Mouse (Mus musculus) limb, embryonic 12.5 days (tissue): Measurements from ENCODE around the gene Arid5b. TPM values are rescaled to one million over a fixed set of nuclear protein-coding genes. Genes with fewer than 3 reads are reported as not detected.

Experiments
- ATAC-seq: fragments of 200-750 bp; cut with Nextera tagmentation; 2 replicates; pipeline ENCODE4 v1.8.0; 2017; ENCODE audit warnings: low read depth, moderate TSS enrichment; ENCODE audit not compliant: insufficient number of reproducible peaks, insufficient read depth, low FRiP score, low TSS enrichment
- H3K27ac ChIP-seq: fragments of 300-500 bp; sonication (generic); 2 replicates; pipeline ENCODE4 v1.5.1; 2016; ENCODE audit warnings: mild to moderate bottlenecking, moderate library complexity
- H3K27me3 ChIP-seq: fragments of 300-500 bp; sonication (generic); 2 replicates; pipeline ENCODE4 v1.6.1; 2016; ENCODE audit warnings: mild to moderate bottlenecking, moderate library complexity
- H3K36me3 ChIP-seq: fragments of 300-500 bp; sonication (generic); 2 replicates; pipeline ENCODE4 v1.6.1; 2016; ENCODE audit warnings: mild to moderate bottlenecking, moderate library complexity
- H3K4me1 ChIP-seq: fragments of 300-500 bp; sonication (generic); replicated peaks from 2 replicates; pipeline ENCODE4 v1.6.1; 2016
- H3K4me2 ChIP-seq: fragments of 300-500 bp; sonication (generic); 2 replicates; pipeline ENCODE4 v1.6.1; 2016; ENCODE audit warnings: mild to moderate bottlenecking, moderate library complexity
- H3K4me3 ChIP-seq: fragments of 300-500 bp; sonication (generic); replicated peaks from 2 replicates; pipeline ENCODE4 v1.5.1; 2016; ENCODE audit warnings: mild to moderate bottlenecking
- H3K9ac ChIP-seq: fragments of 300-500 bp; sonication (generic); replicated peaks from 2 replicates; pipeline ENCODE4 v1.6.1; 2016; ENCODE audit warnings: mild to moderate bottlenecking, moderate library complexity
- H3K9me3 ChIP-seq: fragments of 300-500 bp; sonication (generic); 2 replicates; pipeline ENCODE4 v1.6.1; 2016; ENCODE audit warnings: mild to moderate bottlenecking, moderate library complexity
- WGBS: fragments of 180-500 bp; shearing (Covaris S2); methylation state at CpG from one replicate; pipeline ENCODE4 v1.1.7; 2016; 5-methylcytosine and 5-hydroxymethylcytosine counted together
- polyA plus RNA-seq: library from polyadenylated mRNA; unstranded; fragments of >200 nt; fragmentation: Nextera tagmentation; extraction: Ambion mirVana; gene quantifications from 2 replicates; pipeline ENCODE4 v1.2.1, GENCODE M21; 2016

The Arid5b gene
- polyA plus RNA-seq, 1 experiment from 2014 or later = 48.0 TPM

- no peak overlapping the region for H3K4me2 ChIP-seq
- H3K4me3 ChIP-seq = no peak overlapping the region
- H3K9me3 ChIP-seq = no peaks in the 10 kb centered on the region
- no peak overlapping the region for H3K27ac ChIP-seq
- 50% methylated on average over 13 of the region's 13 CpGs for WGBS
- peaks cover 16% of the 10 kb centered on the region for H3K4me1 ChIP-seq
- H3K27me3 ChIP-seq = no peaks in the 10 kb centered on the region
- H3K36me3 ChIP-seq = peaks cover 56% of the 10 kb centered on the region
- ATAC-seq = no peak
- H3K9ac ChIP-seq = no peak overlapping the region
Observed at GRCm38 (mm10) chr10:68230653-68231384, 47.7 kb downstream of the Arid5b start.

- H3K36me3 ChIP-seq = peaks cover 56% of the 10 kb centered on the region
- no peak overlapping the region for H3K4me3 ChIP-seq
- no peaks in the 10 kb centered on the region for H3K9me3 ChIP-seq
- H3K9ac ChIP-seq = no peak overlapping the region
- H3K4me2 ChIP-seq = no peak overlapping the region
- WGBS = 68% methylated on average over 22 of the region's 22 CpGs
- H3K27me3 ChIP-seq = no peaks in the 10 kb centered on the region
- no peak for ATAC-seq
- H3K27ac ChIP-seq = no peak overlapping the region
- H3K4me1 ChIP-seq = peaks cover 16% of the 10 kb centered on the region
Observed at GRCm38 (mm10) chr10:68229640-68230565, 48.6 kb downstream of the Arid5b start.

GRCm38 (mm10) chr10:68222676-68223075, 55.9 kb downstream of the Arid5b start:
- ATAC-seq = no peak
- Histone ChIP-seq H3K36me3 (peaks cover 60% of the 10 kb centered on the region), H3K4me1 (peaks cover 13% of the 10 kb centered on the region), H3K4me3 (no peak overlapping the region), H3K27ac (no peak overlapping the region), H3K4me2 (no peak overlapping the region), H3K9ac (no peak overlapping the region), H3K9me3 (no peaks in the 10 kb centered on the region), H3K27me3 (no peaks in the 10 kb centered on the region)
- 92% methylated on average over 2 of the region's 2 CpGs for WGBS

- 81% methylated on average over 3 of the region's 3 CpGs for WGBS
- ATAC-seq = no peak
- Histone ChIP-seq H3K27ac (no peak overlapping the region), H3K27me3 (no peaks in the 10 kb centered on the region), H3K9ac (no peak overlapping the region), H3K4me3 (no peak overlapping the region), H3K4me1 (peaks cover 13% of the 10 kb centered on the region), H3K4me2 (no peak overlapping the region), H3K36me3 (peaks cover 66% of the 10 kb centered on the region), H3K9me3 (peaks cover 6% of the 10 kb centered on the region)
Observed at GRCm38 (mm10) chr10:68222012-68222411, 56.5 kb downstream of the Arid5b start.

- peak; percentile 37; the same call in 1 of the 2 replicates for ATAC-seq
- WGBS = 30% methylated on average over 9 of the region's 9 CpGs
- Histone ChIP-seq H3K4me3 (no peak overlapping the region), H3K9me3 (peaks cover 13% of the 10 kb centered on the region), H3K9ac (no peak overlapping the region), H3K4me1 (peaks cover 13% of the 10 kb centered on the region), H3K27ac (peak overlapping the region; percentile 80), H3K4me2 (no peak overlapping the region), H3K27me3 (no peaks in the 10 kb centered on the region), H3K36me3 (peaks cover 68% of the 10 kb centered on the region)
Observed at GRCm38 (mm10) chr10:68219327-68219726, 59.2 kb downstream of the Arid5b start.

- 68% methylated on average over 4 of the region's 4 CpGs for WGBS
- Histone ChIP-seq H3K36me3 (peaks cover 67% of the 10 kb centered on the region), H3K27me3 (no peaks in the 10 kb centered on the region), H3K9me3 (peaks cover 13% of the 10 kb centered on the region), H3K9ac (no peak overlapping the region), H3K4me2 (no peak overlapping the region), H3K27ac (no peak overlapping the region), H3K4me3 (no peak overlapping the region), H3K4me1 (peaks cover 13% of the 10 kb centered on the region)
- ATAC-seq = no peak
Observed at GRCm38 (mm10) chr10:68218678-68219077, 59.9 kb downstream of the Arid5b start.

- no peaks in the 10 kb centered on the region for H3K27me3 ChIP-seq
- peaks cover 13% of the 10 kb centered on the region for H3K9me3 ChIP-seq
- H3K4me1 ChIP-seq = peaks cover 24% of the 10 kb centered on the region
- no peak overlapping the region for H3K4me3 ChIP-seq
- peaks cover 47% of the 10 kb centered on the region for H3K36me3 ChIP-seq
- no peak for ATAC-seq
- H3K4me2 ChIP-seq = no peak overlapping the region
- WGBS = 94% methylated on average over 9 of the region's 9 CpGs
- no peak overlapping the region for H3K27ac ChIP-seq
- no peak overlapping the region for H3K9ac ChIP-seq
Observed at GRCm38 (mm10) chr10:68214809-68215468, 63.6 kb downstream of the Arid5b start.

- H3K36me3 ChIP-seq = peaks cover 31% of the 10 kb centered on the region
- 0 out of 2 replicates have a peak overlapping the region, but pooled peaks have one; percentile 17 for H3K27ac ChIP-seq
- ATAC-seq = no peak
- H3K9me3 ChIP-seq = peaks cover 10% of the 10 kb centered on the region
- H3K4me2 ChIP-seq = no peak overlapping the region
- WGBS = 18% methylated on average over 10 of the region's 10 CpGs
- H3K4me3 ChIP-seq = no peak overlapping the region
- no peaks in the 10 kb centered on the region for H3K27me3 ChIP-seq
- no peak overlapping the region for H3K9ac ChIP-seq
- peaks cover 36% of the 10 kb centered on the region for H3K4me1 ChIP-seq
Observed at GRCm38 (mm10) chr10:68212061-68212915, 66.3 kb downstream of the Arid5b start.

- H3K36me3 ChIP-seq = peaks cover 28% of the 10 kb centered on the region
- no peak for ATAC-seq
Observed at GRCm38 (mm10) chr10:68211514-68211913, 67.0 kb downstream of the Arid5b start.

GRCm38 (mm10) chr10:68210025-68210642, 68.4 kb downstream of the Arid5b start:
- Histone ChIP-seq H3K4me2 (no peak overlapping the region), H3K9me3 (no peaks in the 10 kb centered on the region), H3K4me3 (no peak overlapping the region), H3K9ac (no peak overlapping the region), H3K36me3 (peaks cover 16% of the 10 kb centered on the region; the same call in 1 of the 2 replicates), H3K4me1 (peaks cover 36% of the 10 kb centered on the region), H3K27ac (no peak overlapping the region), H3K27me3 (no peaks in the 10 kb centered on the region)
- 82% methylated on average over 12 of the region's 12 CpGs for WGBS
- no peak; the same call in 1 of the 2 replicates for ATAC-seq

More at GRCm38 (mm10) chr10:68211514-68211913, 67.0 kb downstream of the Arid5b start:
- H3K4me2 ChIP-seq = no peak overlapping the region
- no peaks in the 10 kb centered on the region for H3K27me3 ChIP-seq
- 58% methylated on average over 2 of the region's 2 CpGs for WGBS
- H3K4me3 ChIP-seq = no peak overlapping the region
- H3K27ac ChIP-seq = 0 out of 2 replicates have a peak overlapping the region, but pooled peaks have one; percentile 0
- H3K9me3 ChIP-seq = 0 out of 2 replicates have a peak, but pooled peaks cover 5% of the 10 kb centered on the region
- H3K4me1 ChIP-seq = peaks cover 36% of the 10 kb centered on the region
- H3K9ac ChIP-seq = no peak overlapping the region
